Mouse (Mus musculus) CH12.LX (cell line): ENCODE results near the gene Tmem81. TPM values are rescaled to one million over a fixed set of nuclear protein-coding genes. Genes with fewer than 3 reads are reported as not detected.

ENCODE experiments used
- DNase-seq: peaks from one replicate; pipeline ENCODE4 v3.0.0-alpha.2; 2013; ENCODE audit errors: extremely low read depth
- H3K27ac ChIP-seq: 2 replicates; pipeline ENCODE4 v1.5.1; 2012; ENCODE audit warnings: low read depth, mild to moderate bottlenecking, control low read depth, moderate library complexity; ENCODE audit not compliant: insufficient read depth
- H3K27me3 ChIP-seq: replicated peaks from 2 replicates; pipeline ENCODE3; 2012; ENCODE audit warnings: inconsistent platforms
- H3K36me3 ChIP-seq, 2 experiments: replicated peaks in 1 of 2; 2 replicates each; pipeline versions ENCODE3 to v1.6.1; 2012; ENCODE audit warnings: inconsistent platforms in 1 of 2, low read length in 1 of 2, mild to moderate bottlenecking in 1 of 2, mixed read lengths in 1 of 2, moderate library complexity in 1 of 2; ENCODE audit not compliant: control insufficient read depth in 1 of 2, insufficient read depth in 1 of 2
- H3K4me1 ChIP-seq, 2 experiments: 2 replicates each; pipeline ENCODE4 v1.6.1; 2012; ENCODE audit warnings: inconsistent platforms in 1 of 2, moderate library complexity in 1 of 2; ENCODE audit not compliant: insufficient read depth in 2 of 2, control insufficient read depth in 1 of 2
- H3K4me2 ChIP-seq: 2 replicates; pipeline ENCODE4 v1.6.1; 2012; ENCODE audit warnings: low read depth, mild to moderate bottlenecking, control low read depth; ENCODE audit not compliant: poor library complexity, insufficient read depth, severe bottlenecking
- H3K4me3 ChIP-seq, 3 experiments: fragments of 150-350 bp in 1 of 3; sonication (generic) in 1 of 3; replicated peaks in 1 of 3; 2 replicates each; pipeline versions ENCODE3 to v1.5.1; 2011 to 2012; ENCODE audit warnings: low read depth in 2 of 3, low read length in 2 of 3, mild to moderate bottlenecking in 2 of 3, moderate library complexity in 2 of 3, control low read depth in 1 of 3, improper control_type of control experiment in 1 of 3, inconsistent platforms in 1 of 3, mixed read lengths in 1 of 3; ENCODE audit not compliant: poor library complexity in 1 of 3
- H3K79me2 ChIP-seq: replicated peaks from 2 replicates; pipeline ENCODE4 v1.6.1; 2012; ENCODE audit warnings: mild to moderate bottlenecking, moderate library complexity; ENCODE audit not compliant: control insufficient read depth, poor library complexity, insufficient read depth, severe bottlenecking; ENCODE audit errors: extremely low read depth
- H3K9ac ChIP-seq: 2 replicates; pipeline ENCODE4 v1.6.1; 2012; ENCODE audit warnings: low read depth, mild to moderate bottlenecking, control low read depth, moderate library complexity; ENCODE audit not compliant: insufficient read depth
- H3K9me3 ChIP-seq: replicated peaks from 2 replicates; pipeline ENCODE3; 2012; ENCODE audit warnings: low read length, inconsistent platforms, mixed read lengths
- BHLHE40 ChIP-seq: IDR thresholded peaks from 2 replicates; pipeline ENCODE4 v1.6.1; 2011; ENCODE audit warnings: mild to moderate bottlenecking, low read depth, low read length, improper control_type of control experiment
- CHD1 ChIP-seq: IDR thresholded peaks from 2 replicates; pipeline ENCODE4 v1.6.1; 2012; ENCODE audit warnings: low read depth, low read length, improper control_type of control experiment, inconsistent platforms
- CTCF ChIP-seq, 2 experiments: IDR thresholded peaks in 1 of 2; conservative IDR thresholded peaks in 1 of 2; 2 replicates each; pipeline ENCODE4 v1.5.1; 2011 to 2012; ENCODE audit warnings: low read depth in 2 of 2, low read length in 2 of 2, improper control_type of control experiment in 1 of 2, inconsistent platforms in 1 of 2, mild to moderate bottlenecking in 1 of 2, moderate library complexity in 1 of 2
- EP300 ChIP-seq: IDR thresholded peaks from 2 replicates; pipeline ENCODE4 v1.6.1; 2011; ENCODE audit warnings: low read length, improper control_type of control experiment
- HCFC1 ChIP-seq: IDR thresholded peaks from 2 replicates; pipeline ENCODE4 v1.6.1; 2012; ENCODE audit warnings: low read depth, mild to moderate bottlenecking, inconsistent platforms, low read length, improper control_type of control experiment
- IRF4 ChIP-seq: IDR thresholded peaks from 2 replicates; pipeline ENCODE4 v1.6.1; 2014; ENCODE audit warnings: low read depth, mild to moderate bottlenecking, inconsistent platforms, low read length, improper control_type of control experiment
- JUND ChIP-seq: conservative IDR thresholded peaks from 2 replicates; pipeline ENCODE4 v1.6.1; 2011; ENCODE audit warnings: low read depth, low read length, improper control_type of control experiment
- MAFK ChIP-seq: IDR thresholded peaks from 2 replicates; pipeline ENCODE4 v1.6.1; 2011; ENCODE audit warnings: low read length, improper control_type of control experiment; ENCODE audit not compliant: insufficient replicate concordance
- MAZ ChIP-seq: IDR thresholded peaks from 2 replicates; pipeline ENCODE4 v1.6.1; 2012; ENCODE audit warnings: low read depth, mild to moderate bottlenecking, inconsistent platforms, low read length, improper control_type of control experiment, moderate library complexity
- RAD21 ChIP-seq: IDR thresholded peaks from 2 replicates; pipeline ENCODE4 v1.6.1; 2011; ENCODE audit warnings: low read depth, mild to moderate bottlenecking, low read length, improper control_type of control experiment, moderate library complexity
- SIN3A ChIP-seq: IDR thresholded peaks from 2 replicates; pipeline ENCODE4 v1.6.1; 2012; ENCODE audit warnings: low read length, improper control_type of control experiment, inconsistent platforms
- SMC3 ChIP-seq: IDR thresholded peaks from 2 replicates; pipeline ENCODE4 v1.6.1; 2011; ENCODE audit warnings: low read depth, low read length, improper control_type of control experiment
- TBP ChIP-seq: conservative IDR thresholded peaks from 2 replicates; pipeline ENCODE4 v1.6.1; 2011; ENCODE audit warnings: low read depth, low read length, improper control_type of control experiment
- ZKSCAN1 ChIP-seq: IDR thresholded peaks from 2 replicates; pipeline ENCODE4 v1.6.1; 2012; ENCODE audit warnings: low read depth, inconsistent platforms, low read length, improper control_type of control experiment, borderline replicate concordance
- dilution Hi-C: fragments of 300-500 bp; cut with MboI; formaldehyde crosslinking; loops from 2 replicates; pipeline ENCODE4 v1.14.3; 2020; ENCODE audit warnings: low sequenced_read_pairs; ENCODE audit not compliant: extremely low pct_unique_long_range_greater_than_20kb, extremely low pct_ligation_motif_present
- in situ Hi-C: fragments of 300-500 bp; cut with MboI; formaldehyde crosslinking; loops from 3 replicates; pipeline ENCODE4 v1.14.3; 2019; ENCODE audit warnings: low sequenced_read_pairs, low pct_ligation_motif_present, low pct_unique_long_range_greater_than_20kb, mixed read lengths
- polyA plus RNA-seq: library from polyadenylated mRNA; unstranded; fragments of >175 nt; gene quantifications from 2 replicates; pipeline ENCODE4 v1.2.1, GENCODE M21; 2012; ENCODE audit warnings: low read depth; ENCODE audit not compliant: insufficient read length
- total RNA-seq, 2 experiments: library from RNA; depleted of rRNA; stranded (reverse); fragments of 300-350 nt in 1 of 2; fragments of >200 nt in 1 of 2; gene quantifications; 2 replicates each; pipeline ENCODE4 v1.2.3; 2012 to 2014

The Tmem81 gene
- total and polyA plus RNA-seq, 3 experiments = 2.2 to 3.3 (median 2.8) TPM

DNA sequence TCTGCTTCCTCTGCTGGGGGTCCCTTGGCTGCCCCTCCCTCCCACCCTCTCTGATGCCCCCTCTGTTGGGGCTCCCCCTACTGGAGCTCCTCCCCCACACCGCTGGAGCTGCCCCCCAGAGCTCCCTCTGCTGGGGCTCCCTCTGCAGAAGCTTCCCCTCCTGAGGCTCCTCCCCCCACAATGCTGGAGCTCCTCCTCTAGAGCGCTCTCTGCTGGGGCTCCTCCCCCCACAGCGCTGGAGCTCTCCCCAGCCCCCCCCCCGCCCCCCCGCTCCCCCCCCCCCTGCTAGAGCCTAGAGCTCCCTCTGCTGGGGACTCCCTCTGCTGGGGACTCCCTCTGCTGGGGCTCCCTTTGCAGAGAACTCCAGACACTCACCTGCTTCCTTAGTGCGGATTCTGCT is 14.7 kb downstream of the Tmem81 start:
- Histone ChIP-seq H3K4me2 (no peak overlapping the region), H3K27ac (no peak overlapping the region), H3K4me3 (no peak overlapping the region), H3K9me3 (peaks cover 3% of the 10 kb centered on the region), H3K9ac (no peak overlapping the region), H3K4me1 (no peaks in the 10 kb centered on the region), H3K36me3 (no peaks in the 10 kb centered on the region), H3K27me3 (peaks cover 66% of the 10 kb centered on the region), H3K79me2 (no peaks in the 10 kb centered on the region)
- dilution Hi-C loops = no loop called here
- in situ Hi-C loops = no loop called here
- DNase-seq = peak; percentile 51
- TF ChIP-seq TBP (no peak), ZKSCAN1 (no peak), CTCF (conservative IDR thresholded peaks at IDR 0.05 in 1 of 2, IDR thresholded peaks at IDR 0.05 in 1 of 2; ENCODE audit: low read depth in 2 of 2, low read length in 2 of 2) (peak in 1 of 2 experiments; percentile 70; a peak in 2 of 4 replicates), SIN3A (no peak), MAZ (peak; percentile 61; the same call in 1 of the 2 replicates)

DNA sequence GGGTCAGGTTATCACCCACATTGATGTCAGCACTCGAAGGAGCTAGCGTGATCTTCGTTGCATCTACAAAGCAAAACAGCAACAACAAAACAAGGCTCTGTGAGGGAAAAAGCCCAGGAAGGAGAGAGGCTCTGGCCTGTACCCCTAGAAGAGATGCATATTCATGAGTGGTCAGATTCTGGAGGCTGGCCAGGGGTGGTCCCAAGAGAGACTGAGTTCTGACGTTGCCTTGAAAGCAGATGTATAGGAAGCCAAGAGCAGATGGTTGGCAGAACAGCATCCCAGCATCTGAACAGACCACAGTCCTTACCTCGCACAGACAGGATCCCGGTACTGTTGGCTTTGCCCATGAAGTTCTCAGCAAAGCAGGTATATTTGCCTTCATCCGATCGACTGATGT is 17.0 kb downstream of the Tmem81 start:
- DNase-seq = no peak
- dilution Hi-C loops = no loop called here
- no peak overlapping the region for H3K4me2 ChIP-seq
- no peak overlapping the region for H3K4me3 ChIP-seq
- H3K79me2 ChIP-seq = no peaks in the 10 kb centered on the region
- peaks cover 75% of the 10 kb centered on the region for H3K27me3 ChIP-seq
- in situ Hi-C loops = no loop called here
- no peak for TF ChIP-seq CHD1
- TF ChIP-seq JUND = no peak
- TF ChIP-seq RAD21 = no peak
- no peak for TF ChIP-seq IRF4
- TF ChIP-seq SMC3 = no peak
- no peak for TF ChIP-seq HCFC1
- no peak for TF ChIP-seq BHLHE40
- no peak for TF ChIP-seq ZKSCAN1
- H3K9me3 ChIP-seq = peaks cover 3% of the 10 kb centered on the region
- no peaks in the 10 kb centered on the region for H3K36me3 ChIP-seq
- H3K4me1 ChIP-seq = no peaks in the 10 kb centered on the region
- H3K9ac ChIP-seq = no peak overlapping the region
- H3K27ac ChIP-seq = no peak overlapping the region

DNA sequence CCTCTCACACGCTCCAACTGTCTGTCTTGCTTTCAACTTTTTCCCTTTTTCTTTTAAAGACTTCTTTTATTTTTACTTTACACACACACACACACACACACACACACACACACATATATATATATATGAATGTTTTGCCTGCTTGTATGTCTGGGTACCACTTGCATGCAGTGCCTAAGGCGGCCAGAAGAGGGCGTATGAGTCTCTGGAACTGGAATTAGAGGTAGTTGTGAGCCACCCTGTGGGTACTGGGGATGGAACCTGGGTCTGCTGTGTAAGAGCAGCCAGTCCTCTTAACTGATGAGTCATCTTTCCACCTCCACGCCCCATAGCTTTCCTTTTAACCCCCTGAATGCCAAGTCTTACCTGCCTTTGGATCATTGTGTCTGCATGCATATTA is 17.9 kb downstream of the Tmem81 start:
- in situ Hi-C loops = no loop called here
- H3K9me3 ChIP-seq = peaks cover 3% of the 10 kb centered on the region
- no peak overlapping the region for H3K4me3 ChIP-seq
- DNase-seq = peak; percentile 34
- TF ChIP-seq RAD21 (peak; percentile 28), EP300 (no peak), CTCF (conservative IDR thresholded peaks at IDR 0.05 in 1 of 2, IDR thresholded peaks at IDR 0.05 in 1 of 2; ENCODE audit: low read depth in 2 of 2, low read length in 2 of 2) (peak; percentile 42 to 61), SMC3 (peak; percentile 35), MAFK (no peak)
- no peak overlapping the region for H3K4me2 ChIP-seq
- dilution Hi-C loops = no loop called here
- no peaks in the 10 kb centered on the region for H3K36me3 ChIP-seq
- H3K27me3 ChIP-seq = peaks cover 75% of the 10 kb centered on the region
- H3K9ac ChIP-seq = no peak overlapping the region
- no peaks in the 10 kb centered on the region for H3K4me1 ChIP-seq
- no peak overlapping the region for H3K27ac ChIP-seq
- no peaks in the 10 kb centered on the region for H3K79me2 ChIP-seq
